Mouse (Mus musculus): ENCODE data around the gene Coq10b. TPM values are rescaled to one million over a fixed set of nuclear protein-coding genes. Genes with fewer than 3 reads are reported as not detected.

The Coq10b gene
- total and polyA plus RNA-seq, 2 experiments from 2014 or later, result 19.7 to 25.9 TPM

DNA sequence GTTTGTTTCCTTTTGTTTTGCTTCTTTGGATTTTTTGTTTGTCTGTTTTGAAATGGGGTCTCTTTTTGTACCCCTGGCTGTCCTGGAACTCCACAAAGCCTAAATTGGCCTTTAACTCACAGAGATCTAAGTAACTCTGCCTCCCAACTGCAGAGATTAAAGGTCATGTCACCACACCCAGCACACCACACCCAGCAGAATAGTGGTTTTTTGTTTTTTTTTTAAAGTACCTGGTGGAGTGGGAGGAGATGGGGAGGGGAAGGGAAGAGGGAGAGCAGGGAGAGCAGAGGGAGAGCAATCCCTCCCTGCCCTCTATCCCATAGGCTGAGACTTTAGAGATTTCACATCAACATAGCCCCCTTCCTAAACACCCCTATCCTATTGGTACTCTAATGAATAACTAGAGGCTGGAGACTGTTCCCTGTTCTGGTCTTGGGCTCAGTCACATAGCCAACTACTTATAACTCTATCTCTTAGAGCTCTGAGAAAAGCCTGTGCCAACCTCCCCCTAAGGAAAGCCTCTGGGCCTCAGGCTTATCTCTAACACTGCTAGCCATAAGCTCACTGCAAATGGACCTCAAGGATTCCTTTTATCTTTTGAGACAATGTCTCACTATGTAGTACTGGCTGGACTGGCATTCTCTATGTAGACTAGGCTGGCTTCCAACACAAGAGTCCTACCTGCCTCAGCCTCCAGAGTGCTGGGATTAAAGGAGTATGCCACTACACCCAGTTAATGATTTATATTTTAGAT is 21.4 kb upstream of the Coq10b start:
- Histone ChIP-seq H3K27me3 (ENCODE audit: insufficient read depth, low read length) (0 out of 2 replicates have a peak, but pooled peaks cover 2% of the 10 kb centered on the region), H3K4me3 (ENCODE audit: low read depth, low read length) (no peak overlapping the region), H3K4me1 (ENCODE audit: insufficient read depth, low read length) (no peaks in the 10 kb centered on the region), H3K4me2 (ENCODE audit: low read depth, low read length, poor library complexity, severe bottlenecking) (no peak overlapping the region), H3K9me3 (ENCODE audit: low read length) (no peaks in the 10 kb centered on the region), H3K27ac (ENCODE audit: low read depth, low read length) (no peak overlapping the region), H3K9ac (replicated peaks; ENCODE audit: low read length, poor library complexity, severe bottlenecking) (no peak overlapping the region), H3K36me3 (ENCODE audit: insufficient read depth, low read length) (no peaks in the 10 kb centered on the region)
- TF ChIP-seq CTCF (IDR thresholded peaks at IDR 0.05), result no peak
- no peak for ATAC-seq (ENCODE audit: low FRiP score)
- DNase-seq (ENCODE audit: low spot score), result no peak

DNA sequence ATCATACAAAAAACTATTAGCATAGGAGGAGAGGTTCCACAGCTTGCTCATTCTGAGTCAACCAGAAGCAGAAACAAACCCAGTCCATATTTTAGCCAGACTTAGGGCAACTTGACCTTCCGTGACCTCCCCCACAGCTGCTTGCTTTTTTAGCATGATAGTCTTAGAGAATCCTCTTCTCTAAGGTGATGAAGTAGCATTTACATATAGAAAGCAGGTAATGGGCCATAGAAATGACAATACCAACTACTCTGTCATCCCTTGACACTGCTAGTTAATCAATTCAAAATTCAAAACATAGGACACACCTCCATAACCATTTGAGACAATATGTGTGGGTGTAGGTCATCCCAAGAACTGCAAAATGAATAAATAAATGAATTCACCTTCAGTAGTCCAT is 12.6 kb upstream of the Coq10b start:
- 92% methylated on average over 1 of the region's 1 CpGs for WGBS
- H3K36me3 ChIP-seq (ENCODE audit: insufficient read depth, low read length), result no peaks in the 10 kb centered on the region
- peaks cover 5% of the 10 kb centered on the region; the same call in 1 of the 2 replicates for H3K9me3 ChIP-seq (ENCODE audit: low read length)
- no peak for TF ChIP-seq CTCF (IDR thresholded peaks at IDR 0.05)
- H3K27ac ChIP-seq (ENCODE audit: low read depth, low read length), result no peak overlapping the region
- H3K4me1 ChIP-seq (ENCODE audit: insufficient read depth, low read length), result no peaks in the 10 kb centered on the region
- no peak overlapping the region for H3K4me2 ChIP-seq (ENCODE audit: low read depth, low read length, poor library complexity, severe bottlenecking)
- H3K27me3 ChIP-seq (ENCODE audit: insufficient read depth, low read length), result no peaks in the 10 kb centered on the region
- ATAC-seq (ENCODE audit: low FRiP score) (no peak), DNase-seq (ENCODE audit: low spot score) (no peak)
- no peak overlapping the region for H3K9ac ChIP-seq (replicated peaks; ENCODE audit: low read length, poor library complexity, severe bottlenecking)
- no peak overlapping the region for H3K4me3 ChIP-seq (ENCODE audit: low read depth, low read length)

DNA sequence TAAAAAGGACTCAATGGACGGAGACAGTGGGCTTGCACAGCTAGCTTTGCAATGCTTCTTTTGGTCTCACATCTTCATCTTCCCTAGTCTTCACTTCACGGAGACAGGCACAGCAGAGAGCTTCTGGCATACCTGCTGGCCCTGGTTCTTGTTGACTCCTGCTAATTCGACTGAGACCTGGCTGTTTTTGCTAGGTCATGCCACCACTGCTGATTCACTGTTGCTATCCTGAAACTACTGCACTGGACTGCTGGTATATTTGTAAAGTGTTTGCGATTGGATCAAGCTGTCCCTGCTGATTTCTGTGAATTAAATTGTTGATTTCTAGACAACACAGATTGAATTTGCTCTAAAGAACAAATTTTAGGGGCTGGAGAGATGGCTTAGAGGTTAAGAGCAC is 10.9 kb upstream of the Coq10b start:
- peaks cover 5% of the 10 kb centered on the region; the same call in 1 of the 2 replicates for H3K9me3 ChIP-seq (ENCODE audit: low read length)
- H3K4me1 ChIP-seq (ENCODE audit: insufficient read depth, low read length), result no peaks in the 10 kb centered on the region
- no peak for TF ChIP-seq CTCF (IDR thresholded peaks at IDR 0.05)
- H3K27ac ChIP-seq (ENCODE audit: low read depth, low read length), result no peak overlapping the region
- no peak for DNase-seq (ENCODE audit: low spot score)
- WGBS, result 93% methylated on average over 4 of the region's 4 CpGs
- no peaks in the 10 kb centered on the region for H3K36me3 ChIP-seq (ENCODE audit: insufficient read depth, low read length)
- ATAC-seq (ENCODE audit: low FRiP score), result no peak
- no peak overlapping the region for H3K9ac ChIP-seq (replicated peaks; ENCODE audit: low read length, poor library complexity, severe bottlenecking)
- H3K4me3 ChIP-seq (ENCODE audit: low read depth, low read length), result no peak overlapping the region
- no peak overlapping the region for H3K4me2 ChIP-seq (ENCODE audit: low read depth, low read length, poor library complexity, severe bottlenecking)
- H3K27me3 ChIP-seq (ENCODE audit: insufficient read depth, low read length), result no peaks in the 10 kb centered on the region

GRCm38 (mm10) chr1:55042246-55042645 is 10.3 kb upstream of the Coq10b start:
- no peak overlapping the region for H3K4me2 ChIP-seq (ENCODE audit: low read depth, low read length, poor library complexity, severe bottlenecking)
- no peaks in the 10 kb centered on the region for H3K36me3 ChIP-seq (ENCODE audit: insufficient read depth, low read length)
- no peak for DNase-seq (ENCODE audit: low spot score)
- no peak overlapping the region for H3K27ac ChIP-seq (ENCODE audit: low read depth, low read length)
- no peak overlapping the region for H3K9ac ChIP-seq (replicated peaks; ENCODE audit: low read length, poor library complexity, severe bottlenecking)
- TF ChIP-seq CTCF (IDR thresholded peaks at IDR 0.05), result no peak
- H3K4me3 ChIP-seq (ENCODE audit: low read depth, low read length), result no peak overlapping the region
- no peaks in the 10 kb centered on the region for H3K27me3 ChIP-seq (ENCODE audit: insufficient read depth, low read length)
- WGBS, result 52% methylated on average over 1 of the region's 1 CpGs
- peaks cover 5% of the 10 kb centered on the region; the same call in 1 of the 2 replicates for H3K9me3 ChIP-seq (ENCODE audit: low read length)
- H3K4me1 ChIP-seq (ENCODE audit: insufficient read depth, low read length), result no peaks in the 10 kb centered on the region
- no peak for ATAC-seq (ENCODE audit: low FRiP score)

DNA sequence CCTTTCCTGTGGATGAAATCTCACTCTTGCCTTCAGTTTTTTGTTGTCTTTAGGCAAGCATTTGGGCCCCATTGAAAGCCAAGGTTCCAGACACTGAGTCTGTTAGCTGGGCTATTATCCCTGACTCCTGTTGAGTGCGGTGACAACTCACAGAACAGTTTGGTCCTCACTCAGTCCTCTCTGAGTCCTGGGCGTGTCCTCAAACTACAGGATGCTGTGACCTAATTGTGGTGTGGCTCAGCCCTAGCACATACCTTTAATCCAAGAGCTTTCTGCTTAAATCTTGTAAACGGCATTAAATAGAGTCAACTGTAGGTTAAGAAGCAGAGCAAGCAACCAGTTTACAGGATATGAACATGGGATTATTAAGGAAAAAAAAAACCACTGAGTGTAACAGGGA is 9.4 kb upstream of the Coq10b start:
- no peak overlapping the region for H3K4me3 ChIP-seq (ENCODE audit: low read depth, low read length)
- no peaks in the 10 kb centered on the region for H3K36me3 ChIP-seq (ENCODE audit: insufficient read depth, low read length)
- H3K9ac ChIP-seq (replicated peaks; ENCODE audit: low read length, poor library complexity, severe bottlenecking), result no peak overlapping the region
- no peak overlapping the region for H3K27ac ChIP-seq (ENCODE audit: low read depth, low read length)
- peaks cover 5% of the 10 kb centered on the region; the same call in 1 of the 2 replicates for H3K9me3 ChIP-seq (ENCODE audit: low read length)
- H3K27me3 ChIP-seq (ENCODE audit: insufficient read depth, low read length), result no peaks in the 10 kb centered on the region
- no peak for DNase-seq (ENCODE audit: low spot score)
- no peak for ATAC-seq (ENCODE audit: low FRiP score)
- no peaks in the 10 kb centered on the region for H3K4me1 ChIP-seq (ENCODE audit: insufficient read depth, low read length)
- H3K4me2 ChIP-seq (ENCODE audit: low read depth, low read length, poor library complexity, severe bottlenecking), result no peak overlapping the region
- TF ChIP-seq CTCF (IDR thresholded peaks at IDR 0.05), result no peak
- WGBS, result 83% methylated on average over 3 of the region's 3 CpGs

DNA sequence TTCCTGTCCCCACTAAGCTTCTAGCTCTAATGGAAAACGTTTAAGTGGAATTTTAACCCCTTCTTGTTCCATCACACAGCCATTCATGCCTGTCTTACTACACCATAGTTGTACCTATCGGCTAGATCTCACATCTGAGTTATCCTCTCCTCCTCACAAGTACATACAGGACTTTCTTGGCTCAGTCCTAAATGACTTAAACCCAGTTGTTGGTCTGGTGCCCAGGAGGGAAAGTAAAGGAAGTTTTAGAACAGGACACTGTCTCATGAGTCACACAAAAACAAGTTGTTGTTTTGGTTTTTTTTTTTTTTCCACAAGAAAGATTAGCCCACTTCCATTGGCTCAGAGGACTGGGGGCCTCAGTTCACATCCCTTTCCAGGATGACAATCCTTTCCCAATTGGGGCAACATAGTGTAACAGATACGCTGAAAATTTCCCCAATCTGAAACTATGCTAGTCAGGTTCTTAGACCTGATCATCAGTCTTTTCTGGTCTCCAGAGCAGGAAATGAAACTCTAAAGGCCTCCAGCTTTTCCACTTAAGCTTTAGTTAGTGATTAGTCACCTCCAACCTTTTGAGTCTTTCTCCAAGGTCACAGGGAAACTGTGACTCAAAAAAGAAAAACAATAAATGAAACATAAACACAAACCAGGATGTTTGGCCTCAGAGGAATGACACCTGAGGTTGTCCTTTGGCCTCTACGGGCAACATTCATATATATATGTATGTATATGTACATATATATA is 3.6 kb upstream of the Coq10b start:
- no peak for ATAC-seq (ENCODE audit: low FRiP score)
- H3K4me2 ChIP-seq (ENCODE audit: low read depth, low read length, poor library complexity, severe bottlenecking), result no peak overlapping the region
- WGBS, result 69% methylated on average over 4 of the region's 4 CpGs

More for the DNA sequence above, 3.6 kb upstream of the Coq10b start:
- DNase-seq (ENCODE audit: low spot score), result no peak
- Histone ChIP-seq H3K36me3 (ENCODE audit: insufficient read depth, low read length) (no peaks in the 10 kb centered on the region), H3K9me3 (ENCODE audit: low read length) (no peaks in the 10 kb centered on the region), H3K27me3 (ENCODE audit: insufficient read depth, low read length) (no peaks in the 10 kb centered on the region), H3K27ac (ENCODE audit: low read depth, low read length) (no peak overlapping the region), H3K4me3 (ENCODE audit: low read depth, low read length) (no peak overlapping the region), H3K9ac (replicated peaks; ENCODE audit: low read length, poor library complexity, severe bottlenecking) (no peak overlapping the region), H3K4me1 (ENCODE audit: insufficient read depth, low read length) (no peaks in the 10 kb centered on the region)
- no peak for TF ChIP-seq CTCF (IDR thresholded peaks at IDR 0.05)

Measured in midbrain, postnatal 0 days (tissue).